Mouse (Mus musculus) megakaryocyte, adult 5-6 weeks (primary cell): ENCODE measurements at regions not wholly inside any gene's neighbourhood (a gene's known extent, or its start where the extent isn't known, plus 50 kb on each side); places are given as distances from the start of the nearest gene placed in this dataset.
"Not testable (repeated sequence)": the region's sequence is repeated elsewhere in the genome, so short reads cannot be mapped to it uniquely, and the experiment has no call there.

Source experiments
- ATAC-seq: 2 replicates; pipeline ENCODE4 v1.8.0; 2016; ENCODE audit warnings: mild to moderate bottlenecking, inconsistent platforms; ENCODE audit not compliant: poor library complexity, severe bottlenecking

GRCm38 (mm10) chr2:166476953-166477352 is 236.7 kb downstream of the Prex1 start:
- no peak for ATAC-seq

GRCm38 (mm10) chr2:166475624-166476023 is 238.0 kb downstream of the Prex1 start:
- no peak for ATAC-seq

- ATAC-seq = no peak
Observed at GRCm38 (mm10) chr2:166474601-166475000, 239.0 kb downstream of the Prex1 start.

- peak; percentile 29 for ATAC-seq
Observed at GRCm38 (mm10) chr2:166471257-166471753, 242.3 kb downstream of the Prex1 start.

- ATAC-seq = no peak
Observed at GRCm38 (mm10) chr2:166469046-166469593, 244.5 kb downstream of the Prex1 start.

- peak; percentile 51 for ATAC-seq
Observed at GRCm38 (mm10) chr2:166467137-166467536, 246.5 kb downstream of the Prex1 start.

GRCm38 (mm10) chr2:166465531-166465930 is 248.1 kb downstream of the Prex1 start:
- ATAC-seq = no peak

- no peak for ATAC-seq
Observed at GRCm38 (mm10) chr2:166463539-166463938, 250.1 kb downstream of the Prex1 start.

- no peak for ATAC-seq
Observed at GRCm38 (mm10) chr2:166461956-166462355, 251.7 kb downstream of the Prex1 start.

GRCm38 (mm10) chr2:166461103-166461502 is 252.5 kb downstream of the Prex1 start:
- ATAC-seq = no peak

- peak; percentile 51 for ATAC-seq
Observed at GRCm38 (mm10) chr2:166459955-166460354, 253.7 kb downstream of the Prex1 start.

GRCm38 (mm10) chr2:166458953-166459352 is 254.7 kb downstream of the Prex1 start:
- peak; percentile 92 for ATAC-seq

- ATAC-seq = no peak; the same call in 1 of the 2 replicates
Observed at GRCm38 (mm10) chr2:166457381-166458172, 256.1 kb downstream of the Prex1 start.

- ATAC-seq = not testable (repeated sequence)
Observed at GRCm38 (mm10) chr2:166454160-166454888, 259.3 kb downstream of the Prex1 start.

GRCm38 (mm10) chr2:166450964-166451363 is 262.7 kb downstream of the Prex1 start:
- no peak for ATAC-seq

GRCm38 (mm10) chr2:166450380-166450779 is 263.3 kb downstream of the Prex1 start:
- ATAC-seq = no peak

GRCm38 (mm10) chr2:166448724-166449123 is 264.9 kb downstream of the Prex1 start:
- ATAC-seq = peak; percentile 62

- ATAC-seq = no peak
Observed at GRCm38 (mm10) chr2:166448161-166448560, 265.5 kb downstream of the Prex1 start.

- ATAC-seq = peak; percentile 81
Observed at GRCm38 (mm10) chr2:166446536-166446935, 267.1 kb downstream of the Prex1 start.

GRCm38 (mm10) chr2:166445824-166446223 is 267.8 kb downstream of the Prex1 start:
- ATAC-seq = 0 out of 2 replicates have a peak, but pooled peaks have one; percentile 8

GRCm38 (mm10) chr2:166442997-166443396 is 270.6 kb downstream of the Prex1 start:
- no peak for ATAC-seq
